9 mouse cellular contexts compared by ENCODE assay signal in genomic region chr2:155751014-155751786, GRCm38 (mm10). TPM values are rescaled to one million over a fixed set of nuclear protein-coding genes. Genes with fewer than 3 reads are reported as not detected.
DNase-seq lines count a peak whose midpoint lies in the region; ATAC-seq and TF ChIP-seq lines count a peak whose summit lies in the region.
"Had no signal": no experiment of that assay in that cellular context is flagged by ENCODE, and none has a peak within 500 bp of the region (broad histone marks: within the 10 kb centered on the region; RNA-seq: fewer than 3 reads in every experiment).

TSS of gene Procr (plus strand) at chr2:155751117.

- no peak for TF ChIP-seq POLR2A in brain, embryonic 14.5 days (IDR thresholded peaks at IDR 0.05; ENCODE audit: borderline replicate concordance, extremely low read depth, insufficient read depth, insufficient read length, poor library complexity, severe bottlenecking)

- no peak for DNase-seq in G1E (ENCODE audit: low spot score)
- DNase-seq in brain, embryonic 14.5 days (ENCODE audit: low read depth): peak; percentile 14
- DNase-seq in gastrocnemius, postnatal 36 days: peak; percentile 45 to 66
- DNase-seq in induced T-regulatory cell, adult 2 months (ENCODE audit: low read depth): peak; percentile 21
- DNase-seq in cerebellum, adult 18-20 months: no peak
- DNase-seq in spleen, postnatal 10 days (ENCODE audit: low spot score in 2 of 2): no peak

- peak within 1 kb of the TSS; percentile 13; the same call in 1 of the 2 replicates for H3K4me3 ChIP-seq in G1E (ENCODE audit: low read depth, low read length)
- H3K4me3 ChIP-seq in liver, embryonic 15.5 days (replicated peaks): peak within 1 kb of the TSS; percentile 38
- peak within 1 kb of the TSS; percentile 29 for H3K4me3 ChIP-seq in neural tube, embryonic 12.5 days
- H3K4me3 ChIP-seq: erythroblast, embryonic 14.5 days had no signal

- H3K27ac ChIP-seq in liver, embryonic 15.5 days (replicated peaks): no peak within 1 kb of the TSS
- no peak within 1 kb of the TSS for H3K27ac ChIP-seq in neural tube, embryonic 12.5 days

- peaks cover 17% of the 10 kb centered on the region for H3K4me1 ChIP-seq in G1E (ENCODE audit: insufficient read depth, low read depth, low read length)
- H3K4me1 ChIP-seq in liver, embryonic 15.5 days (replicated peaks): 0 out of 2 replicates have a peak, but pooled peaks cover 4% of the 10 kb centered on the region
- peaks cover 5% of the 10 kb centered on the region; the same call in 1 of the 2 replicates for H3K4me1 ChIP-seq in neural tube, embryonic 12.5 days

- H3K27me3 ChIP-seq in G1E (ENCODE audit: insufficient read depth, low read length): peaks cover 66% of the 10 kb centered on the region
- peaks cover 38% of the 10 kb centered on the region for H3K27me3 ChIP-seq in liver, embryonic 15.5 days
- peaks cover 9% of the 10 kb centered on the region; the same call in 1 of the 2 replicates for H3K27me3 ChIP-seq in neural tube, embryonic 12.5 days (replicated peaks)

- intact Hi-C loops in gastrocnemius, postnatal 36 days (cut with DNase I): no loop called here

- no peaks in the 10 kb centered on the region for H3K9me3 ChIP-seq in G1E (replicated peaks)
- no peaks in the 10 kb centered on the region for H3K9me3 ChIP-seq in liver, embryonic 15.5 days (replicated peaks)
- H3K9me3 ChIP-seq in neural tube, embryonic 12.5 days: no peaks in the 10 kb centered on the region

- ATAC-seq in G1E (ENCODE audit: extremely low read depth, insufficient number of reproducible peaks, low FRiP score, poor library complexity, severe bottlenecking): no peak
- no peak for ATAC-seq in liver, embryonic 15.5 days (ENCODE audit: insufficient read depth)
- ATAC-seq in neural tube, embryonic 12.5 days (ENCODE audit: low FRiP score, low read depth): no peak

- peak within 1 kb of the TSS; percentile 59 for H3K4me2 ChIP-seq in liver, embryonic 15.5 days
- H3K4me2 ChIP-seq in neural tube, embryonic 12.5 days (replicated peaks): peak within 1 kb of the TSS; percentile 63

- H3K36me3 ChIP-seq in G1E (replicated peaks): no peaks in the 10 kb centered on the region
- no peaks in the 10 kb centered on the region for H3K36me3 ChIP-seq in liver, embryonic 15.5 days (replicated peaks)
- H3K36me3 ChIP-seq in neural tube, embryonic 12.5 days: no peaks in the 10 kb centered on the region

- no peak within 1 kb of the TSS for H3K9ac ChIP-seq in liver, embryonic 15.5 days
- H3K9ac ChIP-seq in neural tube, embryonic 12.5 days: peak within 1 kb of the TSS; percentile 18

- 4% methylated on average over 25 of the region's 25 CpGs for WGBS in liver, embryonic 15.5 days (ENCODE audit: insufficient replicate concordance)
- 4% methylated on average over 25 of the region's 25 CpGs for WGBS in neural tube, embryonic 12.5 days

- no peak for TF ChIP-seq CTCF in G1E (IDR thresholded peaks at IDR 0.05; ENCODE audit: low read depth, low read length)
- TF ChIP-seq CTCF in brain, embryonic 14.5 days (IDR thresholded peaks at IDR 0.05; ENCODE audit: borderline replicate concordance, extremely low read depth, insufficient read depth, insufficient read length): no peak

RNA-seq across cellular contexts. Expression of gene Procr, which starts in this region (rescaled TPM):
- total RNA-seq in G1E (2014; fragmentation: Nextera tagmentation) (not detected in 2 replicates), G1E (2017) (0.12 and 1.5 TPM in 2 replicates)
- 0.07 and 0.15 TPM in 2 replicates for polyA plus RNA-seq in G1E (2012)
- 2.4 and 3.1 TPM in 2 replicates for polyA plus RNA-seq in brain, embryonic 14.5 days (2012; rRNA removed)
- total RNA-seq in gastrocnemius, postnatal 36 days (2021): 10 to 100 TPM; 10.6 to 10.9 TPM
- polyA plus RNA-seq in liver, embryonic 15.5 days (2015; fragmentation: Nextera tagmentation; extraction: Ambion mirVana): 1.2 and 1.5 TPM in 2 replicates
- polyA plus RNA-seq in neural tube, embryonic 12.5 days (2016; fragmentation: Nextera tagmentation; extraction: Ambion mirVana): 3.8 and 4.0 TPM in 2 replicates

Comparison
In these comparisons a context has a peak if more than half of its experiments do, and no peak if none do; other contexts are left out.
1. RNA of gene Procr (total RNA-seq): 10.6 to 10.9 TPM in gastrocnemius, postnatal 36 days; 0.12 to 1.5 TPM in G1E; every median in the first group is over 4 times any median in the second.
2. DNase-seq: peak in brain, embryonic 14.5 days (single experiment), gastrocnemius, postnatal 36 days (2 of 2) and induced T-regulatory cell, adult 2 months (single experiment); none in G1E (single experiment), cerebellum, adult 18-20 months (0 of 2) and spleen, postnatal 10 days (0 of 2).
3. Peak in every context shown above with its lines, with median percentiles within 50 percentile points of each other: H3K4me3 ChIP-seq.